Mouse (Mus musculus) heart, postnatal 0 days (tissue): ENCODE data around the gene Large1.

Experiments used
- CTCF ChIP-seq: IDR thresholded peaks from 2 replicates; pipeline ENCODE4 v1.5.1; 2016; ENCODE audit warnings: antibody characterized with exemption, control low read depth, low read depth
- EP300 ChIP-seq: IDR thresholded peaks from 2 replicates; pipeline ENCODE4 v1.6.1; 2016; ENCODE audit warnings: antibody characterized with exemption, low read depth

DNA sequence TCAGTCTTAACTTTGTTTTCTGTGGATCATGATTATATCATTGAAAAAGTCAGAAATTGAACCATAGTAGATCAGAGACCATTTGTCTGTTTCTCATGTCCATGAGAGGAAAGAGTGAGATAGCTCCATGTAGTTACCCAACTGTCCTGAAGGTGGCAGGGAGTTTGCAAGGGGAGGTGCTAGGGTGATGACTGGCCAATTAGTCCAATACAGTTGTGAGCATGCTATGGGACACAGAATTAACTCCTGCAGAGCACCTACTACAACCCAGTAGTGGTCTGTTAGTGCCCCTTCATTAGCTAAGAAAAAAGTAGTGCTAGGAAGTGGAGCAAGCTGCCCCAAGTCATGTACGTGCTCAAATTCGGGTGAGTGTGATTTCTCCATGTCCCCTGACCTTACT is 520.2 kb downstream of the Large1 start:
- TF ChIP-seq CTCF (no peak; the same call in 1 of the 2 replicates), EP300 (no peak)
